27 mouse cellular contexts compared by ENCODE assay signal in the genomic region with DNA sequence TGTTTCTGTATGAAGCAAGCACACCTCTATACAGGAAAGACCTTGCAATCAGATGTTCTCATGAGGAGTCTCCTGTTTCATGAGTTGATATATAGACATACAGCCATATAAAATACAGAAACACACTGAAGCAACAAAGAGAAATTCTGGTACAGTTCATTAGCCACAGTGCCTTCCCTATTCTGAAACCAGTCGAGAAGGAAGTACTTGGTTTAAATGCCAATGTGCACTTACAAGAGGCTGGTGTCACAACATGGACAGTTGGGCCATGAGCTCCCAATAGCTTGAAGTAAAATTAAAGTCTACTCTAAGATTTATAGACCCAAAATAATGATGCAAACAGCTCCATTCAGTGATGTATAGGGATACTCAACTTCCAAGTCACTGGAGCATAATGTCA.
"Had no signal": no experiment of that assay in that cellular context is flagged by ENCODE, and none has a peak within 500 bp of the region (broad histone marks: within the 10 kb centered on the region; RNA-seq: fewer than 3 reads in every experiment).

No protein-coding gene starts in this region.

- H3K9me3 ChIP-seq: heart, embryonic 13.5 days; heart, embryonic 15.5 days; hindbrain, embryonic 10.5 days; hindbrain, embryonic 12.5 days; kidney, embryonic 15.5 days; limb, embryonic 13.5 days; limb, embryonic 15.5 days; liver, embryonic 12.5 days had no signal

- H3K36me3 ChIP-seq: heart, embryonic 13.5 days; heart, embryonic 15.5 days; hindbrain, embryonic 10.5 days; hindbrain, embryonic 12.5 days; kidney, embryonic 15.5 days; limb, embryonic 13.5 days; limb, embryonic 15.5 days; liver, embryonic 12.5 days had no signal

- H3K27ac ChIP-seq: gastrocnemius, adult 2 months; heart, adult 2 months; heart, embryonic 13.5 days; heart, embryonic 15.5 days; hindbrain, embryonic 10.5 days; hindbrain, embryonic 12.5 days; hindbrain, embryonic 14.5 days; hindbrain, postnatal 0 days; kidney, embryonic 15.5 days; kidney, postnatal 0 days; limb, embryonic 13.5 days; limb, embryonic 15.5 days; liver, embryonic 12.5 days had no signal

- H3K4me1 ChIP-seq: heart, embryonic 13.5 days; heart, embryonic 15.5 days; hindbrain, embryonic 12.5 days; kidney, embryonic 15.5 days; limb, embryonic 15.5 days; liver, embryonic 12.5 days had no signal

- H3K9ac ChIP-seq: heart, embryonic 13.5 days; heart, embryonic 15.5 days; hindbrain, embryonic 12.5 days; hindbrain, embryonic 14.5 days; kidney, embryonic 15.5 days; limb, embryonic 13.5 days; limb, embryonic 15.5 days; liver, embryonic 12.5 days had no signal

- H3K27me3 ChIP-seq: heart, embryonic 13.5 days; heart, embryonic 15.5 days; hindbrain, embryonic 12.5 days; kidney, embryonic 15.5 days; limb, embryonic 13.5 days; limb, embryonic 15.5 days; liver, embryonic 12.5 days had no signal

- ATAC-seq: hindbrain, postnatal 0 days; intestine, embryonic 16.5 days; liver, embryonic 12.5 days had no signal

- H3K4me2 ChIP-seq: heart, embryonic 11.5 days; heart, embryonic 13.5 days; heart, embryonic 15.5 days; hindbrain, embryonic 12.5 days; hindbrain, embryonic 14.5 days; kidney, embryonic 15.5 days; limb, embryonic 13.5 days; limb, embryonic 15.5 days; liver, embryonic 12.5 days had no signal

- DNase-seq: gastrocnemius, adult 2 months; gastrocnemius, postnatal 10 days; gastrocnemius, postnatal 36 days; heart, adult 2 months; heart, postnatal 14 days; heart, postnatal 36 days; kidney, adult 11 months; kidney, adult 2 months; kidney, adult 9 months; kidney, postnatal 14 days; kidney, postnatal 36 days; layer of hippocampus, adult 9-11 months; layer of hippocampus, postnatal 36 days; left cerebral cortex, postnatal 4 days had no signal

- H3K4me3 ChIP-seq: gastrocnemius, adult 2 months; heart, adult 2 months; heart, embryonic 13.5 days; heart, embryonic 15.5 days; hindbrain, embryonic 10.5 days; hindbrain, embryonic 12.5 days; kidney, embryonic 15.5 days; limb, embryonic 13.5 days; limb, embryonic 15.5 days; liver, embryonic 12.5 days had no signal
